Comparison of ENCODE assay signal across 10 mouse cellular contexts in genomic region chr11:77501392-77501791, GRCm38 (mm10). TPM values are rescaled to one million over a fixed set of nuclear protein-coding genes. Genes with fewer than 3 reads are reported as not detected.
A peak's percentile ranks its signal among the peaks of the same experiment; 100 is the strongest.
DNase-seq lines count a peak whose midpoint lies in the region; ATAC-seq and TF ChIP-seq lines count a peak whose summit lies in the region.
"Had no signal": no experiment of that assay in that cellular context is flagged by ENCODE, and none has a peak within 500 bp of the region (broad histone marks: within the 10 kb centered on the region; RNA-seq: fewer than 3 reads in every experiment).

No protein-coding gene starts in this region.

- H3K36me3 ChIP-seq in heart, embryonic 11.5 days (ENCODE audit: control insufficient read depth, insufficient read depth, low read length): peaks cover 36% of the 10 kb centered on the region
- peaks cover 63% of the 10 kb centered on the region for H3K36me3 ChIP-seq in ES-E14 (ENCODE audit: control insufficient read depth, insufficient read depth, low read length, poor library complexity, severe bottlenecking)
- peaks cover 72% of the 10 kb centered on the region for H3K36me3 ChIP-seq in kidney, embryonic 15.5 days

- 22% methylated on average over 5 of the region's 5 CpGs for WGBS in heart, embryonic 11.5 days (ENCODE audit: insufficient replicate concordance)
- WGBS in cerebellum, adult 2 months: 7% methylated on average over 5 of the region's 5 CpGs
- WGBS in kidney, embryonic 15.5 days: 35% methylated on average over 5 of the region's 5 CpGs

- in situ Hi-C loops in ES-E14 (cut with MboI; ENCODE audit: low sequenced_read_pairs in 2 of 2, unreplicated experiment in 2 of 2): no loop called here

- no peak overlapping the region for H3K4me2 ChIP-seq in heart, embryonic 11.5 days
- H3K4me2 ChIP-seq in kidney, embryonic 15.5 days: no peak overlapping the region

- H3K4me1 ChIP-seq in heart, embryonic 11.5 days (ENCODE audit: control insufficient read depth, insufficient read depth, low read length): peaks cover 23% of the 10 kb centered on the region
- H3K4me1 ChIP-seq in ES-E14 (ENCODE audit: control insufficient read depth in 2 of 2, insufficient read depth in 2 of 2, low read length in 2 of 2, poor library complexity in 1 of 2): peaks cover 5 to 44% of the 10 kb centered on the region in 2 experiments; a peak in 3 of 4 replicates
- H3K4me1 ChIP-seq in cerebellum, adult 2 months (ENCODE audit: control insufficient read depth, insufficient read depth, low read length): peaks cover 42% of the 10 kb centered on the region
- peaks cover 44% of the 10 kb centered on the region for H3K4me1 ChIP-seq in kidney, embryonic 15.5 days

- DNase-seq in heart, adult 18-20 months: peak; percentile 80 to 88
- no peak for DNase-seq in ES-E14 (ENCODE audit: low read depth, low spot score)
- peak; percentile 81 to 84 for DNase-seq in cerebellum, adult 2 months
- DNase-seq in frontal cortex, postnatal 10 days (ENCODE audit: low spot score in 2 of 2): peak; percentile 37 to 72
- peak; percentile 87 for DNase-seq in lung, postnatal 14 days
- DNase-seq in right cerebral cortex, postnatal 4 days: peak; percentile 81

- no peak for TF ChIP-seq POLR2A in cerebellum, adult 2 months (IDR thresholded peaks at IDR 0.05; ENCODE audit: borderline replicate concordance, insufficient read depth, low read length)

- H3K4me3 ChIP-seq in heart, embryonic 11.5 days (ENCODE audit: low read depth, low read length): no peak overlapping the region
- no peak overlapping the region for H3K4me3 ChIP-seq in ES-E14 (ENCODE audit: insufficient read depth in 1 of 2, low read depth in 1 of 2, low read length in 2 of 2, poor library complexity in 1 of 2, severe bottlenecking in 1 of 2)
- no peak overlapping the region for H3K4me3 ChIP-seq in cerebellum, adult 2 months (replicated peaks; ENCODE audit: insufficient read depth, low read depth, low read length)
- no peak overlapping the region for H3K4me3 ChIP-seq in kidney, embryonic 15.5 days (replicated peaks)

- no peak overlapping the region for H3K27ac ChIP-seq in heart, embryonic 11.5 days (ENCODE audit: low read depth, low read length)
- peak overlapping the region; percentile 32; the same call in 1 of the 2 replicates for H3K27ac ChIP-seq in ES-E14 (ENCODE audit: insufficient read depth, low read depth, low read length, poor library complexity, severe bottlenecking)
- peak overlapping the region; percentile 9; the same call in 1 of the 2 replicates for H3K27ac ChIP-seq in cerebellum, adult 2 months (ENCODE audit: insufficient read depth, low read length)
- 0 out of 2 replicates have a peak overlapping the region, but pooled peaks have one; percentile 23 for H3K27ac ChIP-seq in kidney, embryonic 15.5 days

- H3K9ac ChIP-seq in heart, embryonic 11.5 days (ENCODE audit: low read depth, low read length): no peak overlapping the region
- H3K9ac ChIP-seq in ES-E14 (ENCODE audit: insufficient read depth, low read depth, low read length, poor library complexity, severe bottlenecking): no peak overlapping the region
- H3K9ac ChIP-seq in kidney, embryonic 15.5 days: no peak overlapping the region

- ATAC-seq in heart, embryonic 11.5 days (replicated peaks; ENCODE audit: insufficient number of reproducible peaks, low FRiP score, low TSS enrichment): no peak
- ATAC-seq in kidney, embryonic 15.5 days (replicated peaks; ENCODE audit: low FRiP score): no peak

- peak; percentile 94 for TF ChIP-seq CTCF in cerebellum, adult 2 months (IDR thresholded peaks at IDR 0.05; ENCODE audit: borderline replicate concordance, insufficient read depth, low read depth, low read length)

- H3K9me3 ChIP-seq in heart, embryonic 11.5 days (replicated peaks; ENCODE audit: control insufficient read depth, low read length): no peaks in the 10 kb centered on the region
- H3K9me3 ChIP-seq in ES-E14 (ENCODE audit: control insufficient read depth, insufficient read depth, low read depth, low read length): no peaks in the 10 kb centered on the region
- H3K9me3 ChIP-seq in kidney, embryonic 15.5 days (replicated peaks): no peaks in the 10 kb centered on the region

- no peaks in the 10 kb centered on the region for H3K27me3 ChIP-seq in heart, embryonic 11.5 days (ENCODE audit: control insufficient read depth, insufficient read depth, low read length)
- H3K27me3 ChIP-seq in cerebellum, adult 2 months (ENCODE audit: control insufficient read depth, insufficient read depth, low read length): no peaks in the 10 kb centered on the region
- H3K27me3 ChIP-seq in kidney, embryonic 15.5 days: no peaks in the 10 kb centered on the region

TF ChIP-seq in ES-E14, 5 proteins besides CTCF, POLR2A, EP300 and RAD21:
- TF ChIP-seq MAFK (IDR thresholded peaks at IDR 0.05; ENCODE audit: insufficient read depth, low read depth, low read length): no peak

RNA-seq across cellular contexts. Expression of gene Git1, which starts 8.0 kb away (rescaled TPM):
- 10 to 100 TPM; 54.7 to 58.9 TPM for total RNA-seq in heart, adult 18-20 months (2021)
- polyA plus RNA-seq in heart, embryonic 11.5 days (2014; fragmentation: Nextera tagmentation; extraction: Ambion mirVana): 13.3 and 15.1 TPM in 2 replicates
- total RNA-seq in ES-E14 (2012; rRNA removed): 43.1 and 55.2 TPM in 2 replicates
- polyA plus RNA-seq in cerebellum, adult 2 months (2012; rRNA removed): 106 and 110 TPM in 2 replicates
- 9.7 and 12.6 TPM in 2 replicates for polyA plus RNA-seq in kidney, embryonic 15.5 days (2015; fragmentation: Nextera tagmentation; extraction: Ambion mirVana)

RNA-seq across cellular contexts. Expression of gene Ankrd13b, which starts 11.9 kb away (rescaled TPM):
- 10 to 100 TPM in 1 of 2 experiments, 1 to 10 TPM in 1; 9.2 to 11.2 TPM for total RNA-seq in heart, adult 18-20 months (2021)
- 3.0 and 3.4 TPM in 2 replicates for polyA plus RNA-seq in heart, embryonic 11.5 days (2014; fragmentation: Nextera tagmentation; extraction: Ambion mirVana)
- total RNA-seq in ES-E14 (2012; rRNA removed): 7.0 and 10.7 TPM in 2 replicates
- 106 and 114 TPM in 2 replicates for polyA plus RNA-seq in cerebellum, adult 2 months (2012; rRNA removed)
- polyA plus RNA-seq in kidney, embryonic 15.5 days (2015; fragmentation: Nextera tagmentation; extraction: Ambion mirVana): 5.3 and 6.9 TPM in 2 replicates

RNA-seq across cellular contexts. Expression of gene Abhd15, which starts 13.5 kb away (rescaled TPM):
- total RNA-seq in heart, adult 18-20 months (2021): 1 to 10 TPM; 2.7 to 4.5 TPM
- polyA plus RNA-seq in heart, embryonic 11.5 days (2014; fragmentation: Nextera tagmentation; extraction: Ambion mirVana): 0.82 and 1.5 TPM in 2 replicates
- 1.6 and 1.7 TPM in 2 replicates for total RNA-seq in ES-E14 (2012; rRNA removed)
- 0.98 and 1.0 TPM in 2 replicates for polyA plus RNA-seq in cerebellum, adult 2 months (2012; rRNA removed)
- polyA plus RNA-seq in kidney, embryonic 15.5 days (2015; fragmentation: Nextera tagmentation; extraction: Ambion mirVana): 1.9 TPM in 2 replicates

RNA-seq across cellular contexts. Expression of gene Trp53i13, which starts 14.4 kb away (rescaled TPM):
- total RNA-seq in heart, adult 18-20 months (2021): 10 to 100 TPM in 1 of 2 experiments, 1 to 10 TPM in 1; 8.3 to 10.6 TPM
- 23.0 and 24.8 TPM in 2 replicates for polyA plus RNA-seq in heart, embryonic 11.5 days (2014; fragmentation: Nextera tagmentation; extraction: Ambion mirVana)
- total RNA-seq in ES-E14 (2012; rRNA removed): 18.4 and 23.5 TPM in 2 replicates
- polyA plus RNA-seq in cerebellum, adult 2 months (2012; rRNA removed): 11.6 and 12.8 TPM in 2 replicates
- 34.8 and 41.2 TPM in 2 replicates for polyA plus RNA-seq in kidney, embryonic 15.5 days (2015; fragmentation: Nextera tagmentation; extraction: Ambion mirVana)

RNA-seq across cellular contexts. Expression of gene Gm10392, which starts 17.6 kb away (rescaled TPM):
- total RNA-seq in heart, adult 18-20 months (2021): not detected
- 0.13 TPM in 1 of 2 replicates, not detected in the other for polyA plus RNA-seq in heart, embryonic 11.5 days (2014; fragmentation: Nextera tagmentation; extraction: Ambion mirVana)
- 0.26 TPM in 1 of 2 replicates, not detected in the other for total RNA-seq in ES-E14 (2012; rRNA removed)
- polyA plus RNA-seq in cerebellum, adult 2 months (2012; rRNA removed): not detected in 2 replicates
- polyA plus RNA-seq in kidney, embryonic 15.5 days (2015; fragmentation: Nextera tagmentation; extraction: Ambion mirVana): 0.27 TPM in 1 of 2 replicates, not detected in the other
- polyA plus RNA-seq: large intestine, adult 2 months; stomach, embryonic 16.5 days had no signal

Comparison
In these comparisons a context has a peak if more than half of its experiments do, and no peak if none do; other contexts are left out.
1. RNA of gene Ankrd13b, which starts 11.9 kb away (polyA plus RNA-seq): 106 to 114 TPM in cerebellum, adult 2 months; 5.3 to 6.9 TPM in kidney, embryonic 15.5 days and 3.0 to 3.4 TPM in heart, embryonic 11.5 days; every median in the first group is over 10 times any median in the second.